Mouse (Mus musculus) left cerebral cortex, adult 2 months (tissue): Measurements from ENCODE around the gene Vmn2r121. TPM values are rescaled to one million over a fixed set of nuclear protein-coding genes. Genes with fewer than 3 reads are reported as not detected.

Experiments
- DNase-seq, 2 experiments: peaks; one replicate each; pipeline ENCODE4 v3.0.0; 2021 to 2022; ENCODE audit warnings: low spot score in 2 of 2, mixed read lengths in 1 of 2; ENCODE audit errors: extremely low spot score in 1 of 2
- H3K27ac ChIP-seq: fragments of 200-600 bp; 2 replicates; pipeline ENCODE4 v1.8.1; 2022
- H3K4me3 ChIP-seq: fragments of 200-600 bp; 2 replicates; pipeline ENCODE4 v1.8.1; 2022
- CTCF ChIP-seq: fragments of 200-600 bp; IDR thresholded peaks from 2 replicates; pipeline ENCODE4 v1.8.1; 2022; ENCODE audit warnings: antibody characterized with exemption, mild to moderate bottlenecking, moderate library complexity
- intact Hi-C: fragments of 180-260 bp; cut with DNase I; formaldehyde crosslinking; loops from one replicate; pipeline ENCODE4 v1.15.1; 2025
- long read RNA-seq, 2 experiments: library from polyadenylated mRNA; stranded (forward); transcript quantifications; one replicate each; pipeline ENCODE4 v2.0.0; 2021; ENCODE audit warnings: borderline mapping rate in 2 of 2
- total RNA-seq, 2 experiments: library from RNA; stranded (reverse); gene quantifications; 2 replicates each; pipeline ENCODE4 v1.2.3; 2021

Vmn2r121 gene
- not detected for total RNA-seq
- long read RNA-seq, experiment 1 = 0 reads
- long read RNA-seq, experiment 2 = 0 reads

DNA sequence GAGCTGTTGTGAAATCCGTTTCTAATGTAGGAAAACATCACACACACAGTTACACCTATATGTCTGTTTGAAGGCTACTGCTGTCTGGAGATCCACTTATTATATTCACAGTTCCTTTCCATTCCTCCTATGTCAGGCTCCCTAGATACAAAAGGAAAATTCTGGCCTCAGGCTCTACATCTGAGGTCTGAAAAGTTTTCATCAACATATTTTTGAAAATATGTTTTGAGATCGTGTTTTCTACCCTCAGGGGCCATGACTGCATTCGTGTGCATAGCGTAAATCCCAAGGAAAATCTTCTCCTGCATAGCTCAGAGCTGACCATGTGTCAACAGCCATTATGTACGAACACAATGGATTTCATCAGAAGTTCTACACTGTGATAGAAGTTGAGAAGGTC lies at the start of gene Vmn2r121:
TSS of gene Vmn2r121 (minus strand) at position 101 of the 400 bp plus-strand sequence.
- TF ChIP-seq CTCF = no peak
- H3K4me3 ChIP-seq = no peak within 1 kb of the TSS
- H3K27ac ChIP-seq = no peak within 1 kb of the TSS
- DNase-seq = no peak
- intact Hi-C loops = no loop called here
